Mouse (Mus musculus) heart, embryonic 14.5 days (tissue): ENCODE measurements around the gene Nptx1. TPM values are rescaled to one million over a fixed set of nuclear protein-coding genes. Genes with fewer than 3 reads are reported as not detected.

ENCODE experiments used
- ATAC-seq: fragments of 200-750 bp; cut with Nextera tagmentation; 2 replicates; pipeline ENCODE4 v1.8.0; 2017; ENCODE audit warnings: low read depth, moderate TSS enrichment; ENCODE audit not compliant: insufficient number of reproducible peaks, insufficient read depth, low FRiP score
- H3K27ac ChIP-seq, 2 experiments: fragments of 200-500 bp in 1 of 2; fragments of 300-500 bp in 1 of 2; sonication (generic) in 1 of 2; replicated peaks in 1 of 2; 2 replicates each; pipeline ENCODE4 v1.5.1; 2012 to 2014; ENCODE audit warnings: low read depth in 2 of 2, low read length in 2 of 2, control low read depth in 1 of 2, mild to moderate bottlenecking in 1 of 2, mixed read lengths in 1 of 2; ENCODE audit not compliant: control insufficient read depth in 1 of 2, insufficient read depth in 1 of 2
- H3K27me3 ChIP-seq: fragments of 300-500 bp; sonication (generic); 2 replicates; pipeline ENCODE4 v1.6.1; 2014; ENCODE audit warnings: mild to moderate bottlenecking, low read length, control low read depth; ENCODE audit not compliant: control insufficient read depth, insufficient read depth
- H3K36me3 ChIP-seq: fragments of 300-500 bp; sonication (generic); 2 replicates; pipeline ENCODE4 v1.6.1; 2014; ENCODE audit warnings: mild to moderate bottlenecking, control low read depth, low read length, mixed read lengths; ENCODE audit not compliant: control insufficient read depth, insufficient read depth
- H3K4me1 ChIP-seq, 2 experiments: fragments of 200-500 bp in 1 of 2; fragments of 300-500 bp in 1 of 2; sonication (generic) in 1 of 2; 2 replicates each; pipeline ENCODE4 v1.6.1; 2012 to 2014; ENCODE audit warnings: low read length in 2 of 2, control low read depth in 1 of 2, mixed read lengths in 1 of 2; ENCODE audit not compliant: control insufficient read depth in 2 of 2, insufficient read depth in 2 of 2
- H3K4me2 ChIP-seq: fragments of 300-500 bp; sonication (generic); 2 replicates; pipeline ENCODE4 v1.6.1; 2014; ENCODE audit warnings: mild to moderate bottlenecking, low read length
- H3K4me3 ChIP-seq, 2 experiments: fragments of 200-500 bp in 1 of 2; fragments of 300-500 bp in 1 of 2; sonication (generic) in 1 of 2; 2 replicates each; pipeline ENCODE4 v1.5.1; 2012 to 2014; ENCODE audit warnings: low read length in 2 of 2, mild to moderate bottlenecking in 2 of 2, control low read depth in 1 of 2, low read depth in 1 of 2, moderate library complexity in 1 of 2; ENCODE audit not compliant: control insufficient read depth in 1 of 2, insufficient read depth in 1 of 2
- H3K9ac ChIP-seq: fragments of 300-500 bp; sonication (generic); 2 replicates; pipeline ENCODE4 v1.6.1; 2014; ENCODE audit warnings: mild to moderate bottlenecking, low read length
- H3K9me3 ChIP-seq: fragments of 300-500 bp; sonication (generic); 2 replicates; pipeline ENCODE4 v1.6.1; 2016; ENCODE audit warnings: low read length, control low read depth; ENCODE audit not compliant: control insufficient read depth
- WGBS: fragments of 180-500 bp; shearing (Covaris S2); extraction: QIAGEN DNeasy Blood & Tissue Kit; methylation state at CpG from one replicate; pipeline ENCODE4 v1.1.7; 2014; 5-methylcytosine and 5-hydroxymethylcytosine counted together
- polyA plus RNA-seq: library from polyadenylated mRNA; unstranded; fragments of >200 nt; fragmentation: Nextera tagmentation; extraction: Ambion mirVana; gene quantifications from 2 replicates; pipeline ENCODE4 v1.2.1, GENCODE M21; 2014

Nptx1 gene
- 0.81 and 0.89 TPM in 2 replicates for polyA plus RNA-seq

DNA sequence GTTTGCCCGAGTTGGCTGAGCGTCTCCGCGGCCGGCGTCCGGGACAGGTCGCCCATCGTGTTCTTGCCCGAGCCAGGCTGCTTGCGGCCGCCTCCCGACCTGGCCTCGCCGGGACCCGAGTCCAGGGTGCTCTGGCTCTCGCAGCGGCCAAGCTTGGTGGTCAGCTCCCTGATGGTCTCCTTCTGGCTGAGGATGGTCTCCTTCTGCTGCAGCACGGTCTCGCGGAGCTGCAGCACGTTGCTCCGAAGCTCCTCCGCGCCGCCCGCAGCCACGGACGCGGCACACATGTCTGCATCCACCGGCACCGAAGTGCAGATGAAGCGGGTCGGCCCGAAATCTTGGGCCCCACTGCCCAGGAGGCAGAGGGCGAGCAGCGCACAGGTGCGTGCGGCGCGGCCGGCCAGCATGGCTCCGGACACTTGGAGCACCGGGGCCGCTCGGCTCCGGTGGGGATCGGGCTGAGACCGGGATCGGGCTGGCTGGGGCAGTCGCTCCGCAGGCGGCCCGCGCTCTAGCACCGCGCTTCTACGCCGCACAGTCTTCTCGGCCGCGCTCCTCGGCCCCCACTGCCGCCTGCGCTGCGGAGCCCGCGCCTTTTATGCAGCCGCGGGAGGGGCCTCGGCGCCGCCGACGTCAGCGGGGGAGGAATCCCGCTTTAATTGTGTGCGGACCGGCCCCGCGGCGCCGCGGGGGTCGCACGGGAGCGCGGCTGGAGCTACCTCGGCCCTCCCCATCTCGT is at the start of gene Nptx1:
Gene Nptx1 (minus strand): TSS at position 571 of the 739 bp plus-strand sequence.
- H3K36me3 ChIP-seq = no peaks in the 10 kb centered on the region
- H3K4me1 ChIP-seq = peaks cover 14 to 36% of the 10 kb centered on the region in 2 experiments; a peak in 3 of 4 replicates
- no peak for ATAC-seq
- H3K4me3 ChIP-seq = peak within 1 kb of the TSS; percentile 51 to 57
- H3K4me2 ChIP-seq = peak within 1 kb of the TSS; percentile 87
- no peaks in the 10 kb centered on the region for H3K9me3 ChIP-seq
- peak within 1 kb of the TSS; percentile 59 for H3K9ac ChIP-seq
- H3K27me3 ChIP-seq = peaks cover 96% of the 10 kb centered on the region
- H3K27ac ChIP-seq = no peak within 1 kb of the TSS
- 0% methylated on average over 85 of the region's 90 CpGs for WGBS

DNA sequence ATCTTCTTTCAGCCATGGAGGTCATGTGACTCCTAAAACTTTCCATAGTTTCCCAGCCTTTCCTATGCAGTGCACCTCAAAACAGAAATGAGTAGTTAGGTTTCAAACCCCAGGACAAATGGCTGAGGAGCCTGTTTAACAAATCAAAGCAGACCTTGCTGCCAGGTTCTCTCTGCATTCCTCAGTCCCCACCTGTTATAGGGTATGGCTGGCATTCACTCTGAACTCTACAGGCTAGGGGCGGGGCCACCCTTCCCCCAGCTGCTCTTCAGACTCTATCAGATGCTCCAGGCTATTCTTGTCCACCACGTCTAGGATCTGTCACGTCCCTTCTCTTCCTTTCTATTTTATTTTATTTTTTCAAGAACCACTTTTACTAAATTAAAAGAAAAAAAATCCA is 46.4 kb upstream of the Nptx1 start:
- Histone ChIP-seq H3K9ac (no peak overlapping the region), H3K4me1 (peaks cover 2 to 5% of the 10 kb centered on the region in 2 experiments; a peak in 1 of 4 replicates), H3K36me3 (no peaks in the 10 kb centered on the region), H3K4me3 (no peak overlapping the region), H3K9me3 (no peaks in the 10 kb centered on the region), H3K27ac (no peak overlapping the region), H3K27me3 (no peaks in the 10 kb centered on the region), H3K4me2 (no peak overlapping the region)
- ATAC-seq = no peak
- 12% methylated on average over 3 of the region's 3 CpGs for WGBS

DNA sequence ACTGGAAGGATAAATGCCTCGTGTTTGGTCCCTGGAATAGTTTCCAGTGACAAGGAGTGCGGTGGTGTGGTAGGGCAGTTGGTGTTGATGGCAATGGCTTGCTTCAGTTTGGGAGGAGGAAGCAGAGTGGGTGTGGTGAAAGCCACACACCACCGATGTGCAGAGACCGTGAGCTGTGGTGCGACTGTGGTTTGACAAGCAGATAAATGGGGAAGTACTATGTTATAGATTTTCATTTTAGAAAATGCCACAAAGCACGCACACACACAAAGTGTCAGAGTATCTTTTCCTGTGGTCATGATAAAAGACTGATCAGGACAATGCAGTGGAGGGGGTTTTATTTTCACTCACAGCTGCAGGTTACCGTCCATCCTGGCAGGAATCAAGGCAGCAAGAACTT is 41.7 kb upstream of the Nptx1 start:
- H3K4me1 ChIP-seq = peaks cover 6 to 11% of the 10 kb centered on the region in 2 experiments; a peak in 3 of 4 replicates
- H3K4me3 ChIP-seq = no peak overlapping the region
- no peak overlapping the region for H3K9ac ChIP-seq
- WGBS = 77% methylated on average over 7 of the region's 7 CpGs
- H3K27ac ChIP-seq = no peak overlapping the region
- H3K27me3 ChIP-seq = no peaks in the 10 kb centered on the region
- ATAC-seq = no peak
- no peaks in the 10 kb centered on the region for H3K36me3 ChIP-seq
- H3K9me3 ChIP-seq = no peaks in the 10 kb centered on the region
- no peak overlapping the region for H3K4me2 ChIP-seq

DNA sequence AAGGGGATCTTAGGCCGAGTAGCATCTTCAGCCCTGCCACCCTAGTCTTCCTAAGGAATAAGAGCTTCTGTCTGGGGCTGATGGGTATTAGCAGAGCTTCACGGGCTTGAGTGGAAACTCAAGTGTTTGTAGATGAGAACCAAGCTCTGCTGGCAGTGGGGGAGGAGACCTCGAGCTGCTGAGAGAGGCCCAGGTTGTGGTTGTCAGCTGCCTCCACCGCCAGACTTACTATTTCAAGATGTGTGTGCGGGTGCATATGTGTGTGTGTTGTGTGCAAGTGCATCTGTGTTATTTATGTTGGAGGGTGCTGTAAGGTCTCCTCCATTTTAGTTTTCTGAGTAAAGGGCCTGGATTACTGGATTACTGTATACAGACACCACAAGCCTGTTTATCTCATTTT is 39.6 kb upstream of the Nptx1 start:
- no peak overlapping the region for H3K27ac ChIP-seq
- H3K27me3 ChIP-seq = no peaks in the 10 kb centered on the region
- WGBS = 28% methylated on average over 5 of the region's 5 CpGs
- no peak overlapping the region for H3K9ac ChIP-seq
- no peak overlapping the region for H3K4me3 ChIP-seq
- no peak overlapping the region for H3K4me2 ChIP-seq
- no peaks in the 10 kb centered on the region for H3K9me3 ChIP-seq
- H3K36me3 ChIP-seq = no peaks in the 10 kb centered on the region
- no peak for ATAC-seq
- H3K4me1 ChIP-seq = peaks cover 4 to 6% of the 10 kb centered on the region in 2 experiments; a peak in 3 of 4 replicates

DNA sequence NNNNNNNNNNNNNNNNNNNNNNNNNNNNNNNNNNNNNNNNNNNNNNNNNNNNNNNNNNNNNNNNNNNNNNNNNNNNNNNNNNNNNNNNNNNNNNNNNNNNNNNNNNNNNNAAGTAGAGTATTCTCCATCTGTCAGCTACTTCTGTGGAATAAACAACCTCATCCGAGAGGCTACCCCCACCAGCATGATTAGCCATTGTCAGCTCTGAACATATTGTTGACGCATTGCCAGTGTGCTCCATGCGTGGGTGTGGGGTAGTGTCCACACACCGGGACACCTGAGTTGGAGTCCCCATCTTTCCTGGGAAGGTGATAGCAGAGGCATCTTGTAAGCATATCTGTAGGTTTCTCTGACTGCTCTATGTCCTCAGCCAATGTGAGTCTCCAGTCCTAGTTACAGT is 39.0 kb upstream of the Nptx1 start:
- no peak for ATAC-seq
- H3K27ac ChIP-seq = no peak overlapping the region
- H3K4me1 ChIP-seq = peaks cover 4 to 6% of the 10 kb centered on the region in 2 experiments; a peak in 3 of 4 replicates
- H3K27me3 ChIP-seq = no peaks in the 10 kb centered on the region
- 72% methylated on average over 4 of the region's 4 CpGs for WGBS
- no peak overlapping the region for H3K4me3 ChIP-seq
- no peaks in the 10 kb centered on the region for H3K36me3 ChIP-seq
- no peaks in the 10 kb centered on the region for H3K9me3 ChIP-seq
- no peak overlapping the region for H3K4me2 ChIP-seq
- no peak overlapping the region for H3K9ac ChIP-seq

DNA sequence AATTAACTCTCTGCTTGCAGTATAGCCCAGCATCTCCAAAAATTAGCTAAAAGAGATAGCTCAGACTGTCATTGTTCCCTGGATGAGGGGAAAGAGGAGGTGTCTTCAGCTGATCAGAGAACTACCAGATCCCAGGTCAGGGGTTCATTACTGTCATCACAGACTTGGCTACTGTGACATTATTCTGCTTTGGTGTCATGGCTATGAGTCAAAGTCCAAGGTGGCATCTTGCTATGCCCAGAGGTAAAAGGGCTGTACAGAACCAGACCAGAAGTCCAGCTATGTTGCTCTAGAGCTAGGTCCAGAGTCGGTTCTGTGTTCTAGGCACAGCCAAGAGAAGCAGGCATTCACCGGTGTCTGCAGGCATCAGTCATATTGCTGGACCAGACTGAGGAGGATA is 30.2 kb upstream of the Nptx1 start:
- no peaks in the 10 kb centered on the region for H3K36me3 ChIP-seq
- no peak overlapping the region for H3K4me3 ChIP-seq
- no peak overlapping the region for H3K27ac ChIP-seq
- WGBS = 79% methylated on average over 2 of the region's 2 CpGs
- no peak for ATAC-seq
- peaks cover 8 to 12% of the 10 kb centered on the region in 2 experiments; a peak in 3 of 4 replicates for H3K4me1 ChIP-seq
- H3K27me3 ChIP-seq = no peaks in the 10 kb centered on the region
- no peaks in the 10 kb centered on the region for H3K9me3 ChIP-seq
- no peak overlapping the region for H3K9ac ChIP-seq
- H3K4me2 ChIP-seq = no peak overlapping the region

DNA sequence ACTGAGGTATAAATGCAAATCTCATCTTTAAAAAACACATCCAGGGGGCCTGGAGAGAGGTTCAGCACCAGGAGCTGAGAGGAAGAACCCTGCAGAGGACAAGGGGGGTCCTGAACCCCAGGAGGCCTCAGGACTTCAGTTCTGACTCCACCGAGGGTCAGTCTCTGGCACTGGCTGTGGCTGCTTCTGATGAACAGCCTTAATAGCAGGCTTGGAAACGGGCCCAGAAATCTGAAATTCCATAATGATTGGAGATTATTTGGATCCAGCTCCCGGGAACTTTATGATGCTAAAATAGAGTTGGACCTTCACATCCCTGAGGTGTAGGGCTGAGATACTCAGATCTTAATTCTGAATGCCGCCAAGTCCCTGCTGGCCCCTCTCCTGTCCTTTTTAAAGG is 29.3 kb upstream of the Nptx1 start:
- no peaks in the 10 kb centered on the region for H3K36me3 ChIP-seq
- no peaks in the 10 kb centered on the region for H3K9me3 ChIP-seq
- no peak for ATAC-seq
- 3% methylated on average over 4 of the region's 4 CpGs for WGBS
- no peak overlapping the region for H3K4me3 ChIP-seq
- H3K27me3 ChIP-seq = no peaks in the 10 kb centered on the region
- H3K4me1 ChIP-seq = peaks cover 10 to 12% of the 10 kb centered on the region in 2 experiments; a peak in 3 of 4 replicates
- H3K9ac ChIP-seq = no peak overlapping the region
- H3K27ac ChIP-seq = 0 out of 4 replicates have a peak overlapping the region, but pooled peaks of 1 of the 2 experiments have one; percentile 50
- 0 out of 2 replicates have a peak overlapping the region, but pooled peaks have one; percentile 25 for H3K4me2 ChIP-seq
